Mouse (Mus musculus) testis, adult 10 weeks (tissue): ENCODE data around the gene Fbl. TPM values are rescaled to one million over a fixed set of nuclear protein-coding genes. Genes with fewer than 3 reads are reported as not detected.

Source experiments
- polyA plus RNA-seq: library from polyadenylated mRNA; stranded (reverse); fragments of 350-450 nt; fragmentation: Illumina TruSeq; extraction: RNeasy Lipid Tissue Mini Kit (QIAGEN cat#74804); gene quantifications from one replicate; pipeline ENCODE4 v1.2.3, GENCODE M21; 2014; ENCODE audit warnings: low read depth, low replicate concordance

The Fbl gene
- polyA plus RNA-seq, result 9.1 TPM

GRCm38 (mm10) chr7:28169489-28170422 is at the start of gene Fbl:
Fbl (plus strand) TSS chr7:28169710.

GRCm38 (mm10) chr7:28129166-28129565 is 40.3 kb upstream of the Fbl start, which contains the start of gene 9530053A07Rik:
9530053A07Rik (plus strand) TSS chr7:28129466.

GRCm38 (mm10) chr7:28179228-28179627 is 9.7 kb downstream of the Fbl start, which contains the start of gene Dyrk1b:
Dyrk1b (plus strand) TSS chr7:28179469.

Other genes with a start within 250 kb of the Fbl start
- 29.5 TPM for gene Zfp974, start 240.2 kb upstream of the Fbl start, polyA plus RNA-seq
- gene Zfp780b, start 190.5 kb upstream of the Fbl start, polyA plus RNA-seq, result 6.1 TPM
- gene Zfp850, start 155.6 kb upstream of the Fbl start, polyA plus RNA-seq, result 19.4 TPM
- gene Psmc4, start 119.6 kb upstream of the Fbl start, polyA plus RNA-seq, result 22.1 TPM
- gene Fcgbp, start 98.5 kb upstream of the Fbl start, polyA plus RNA-seq, result not detected
- not detected for gene 9530053A07Rik, start 40.2 kb upstream of the Fbl start, polyA plus RNA-seq
- 15.4 TPM for gene Dyrk1b, start 9.8 kb downstream of the Fbl start, polyA plus RNA-seq
- gene Eid2, start 98.2 kb downstream of the Fbl start, polyA plus RNA-seq, result 10.0 TPM
- 3.7 TPM for gene Eid2b, start 108.0 kb downstream of the Fbl start, polyA plus RNA-seq
- 80.2 TPM for gene Selenov, start 121.5 kb downstream of the Fbl start, polyA plus RNA-seq
- gene Dll3, start 132.5 kb downstream of the Fbl start, polyA plus RNA-seq, result 22.7 TPM
- gene Timm50, start 142.4 kb downstream of the Fbl start, polyA plus RNA-seq, result 3.6 TPM
- 65.4 TPM for gene Supt5, start 169.0 kb downstream of the Fbl start, polyA plus RNA-seq
- gene Rps16, start 180.9 kb downstream of the Fbl start, polyA plus RNA-seq, result 59.3 TPM
- gene Plekhg2, start 202.9 kb downstream of the Fbl start, polyA plus RNA-seq, result 3.4 TPM
- 2.6 TPM for gene Zfp36, start 210.5 kb downstream of the Fbl start, polyA plus RNA-seq
- gene Med29, start 223.0 kb downstream of the Fbl start, polyA plus RNA-seq, result 3.9 TPM
- gene Paf1, start 223.2 kb downstream of the Fbl start, polyA plus RNA-seq, result 70.3 TPM